Mouse (Mus musculus) retina, adult 2 months (tissue): ENCODE results near the gene Apba1.

ENCODE experiments used
- DNase-seq: peaks from one replicate; pipeline ENCODE4 v3.0.0-alpha.2; 2012; ENCODE audit warnings: low read depth, low spot score

Apba1 gene

GRCm38 (mm10) chr19:23930826-23931225 lies 172.1 kb downstream of the Apba1 start:
- DNase-seq, result no peak

GRCm38 (mm10) chr19:23941422-23941949 lies 182.8 kb downstream of the Apba1 start:
- DNase-seq, result no peak

DNA sequence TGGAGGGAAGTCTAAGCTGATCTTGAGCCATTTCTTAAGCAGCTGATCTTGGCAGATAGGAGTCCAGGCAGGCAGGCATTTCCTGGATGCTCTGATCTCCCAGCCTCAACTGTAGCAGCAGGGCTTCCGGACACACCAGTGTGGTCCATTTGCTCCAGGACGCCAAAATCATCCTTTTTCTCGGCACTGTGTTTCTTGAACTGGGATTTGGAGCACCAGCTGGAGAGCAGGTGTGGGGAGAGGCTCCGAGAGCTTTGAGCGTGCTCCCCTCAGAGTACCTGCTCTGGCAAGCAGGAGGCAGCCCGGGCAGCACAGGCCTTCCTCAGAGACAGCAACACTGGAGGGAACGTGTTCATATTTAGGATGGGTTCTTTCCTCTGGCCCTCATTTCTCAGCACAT lies 184.2 kb downstream of the Apba1 start:
- no peak for DNase-seq

DNA sequence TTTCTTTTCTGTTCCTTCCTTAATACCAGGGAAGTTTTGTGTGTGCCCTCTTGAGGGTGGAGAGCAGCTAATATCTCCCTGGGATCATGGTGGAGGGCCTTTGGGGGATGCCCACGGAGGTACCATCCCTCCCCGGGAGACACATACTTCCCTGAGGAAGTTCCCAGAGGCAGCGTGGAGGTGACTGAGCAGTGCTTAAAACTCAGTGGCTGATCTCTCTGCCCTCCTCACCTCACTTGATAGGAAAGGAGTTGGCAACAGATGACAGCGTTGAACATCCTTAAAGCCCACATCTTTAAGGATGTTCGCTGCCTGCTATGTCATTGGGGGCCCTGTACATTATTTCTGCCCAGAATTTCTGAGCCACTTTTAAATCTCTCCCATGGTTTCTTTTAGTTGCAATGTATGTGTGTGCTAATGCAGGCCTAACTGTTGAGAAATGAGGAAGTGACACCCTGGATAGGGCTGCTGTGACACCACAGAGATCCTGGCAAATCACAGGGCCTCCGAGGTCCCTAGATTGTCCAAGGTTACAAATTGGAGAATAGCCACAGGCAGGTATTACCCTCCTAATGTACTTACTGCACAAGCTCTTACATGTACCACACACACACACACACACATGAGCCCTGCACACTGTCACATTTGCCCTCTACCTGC lies 187.5 kb downstream of the Apba1 start:
- no peak for DNase-seq

DNA sequence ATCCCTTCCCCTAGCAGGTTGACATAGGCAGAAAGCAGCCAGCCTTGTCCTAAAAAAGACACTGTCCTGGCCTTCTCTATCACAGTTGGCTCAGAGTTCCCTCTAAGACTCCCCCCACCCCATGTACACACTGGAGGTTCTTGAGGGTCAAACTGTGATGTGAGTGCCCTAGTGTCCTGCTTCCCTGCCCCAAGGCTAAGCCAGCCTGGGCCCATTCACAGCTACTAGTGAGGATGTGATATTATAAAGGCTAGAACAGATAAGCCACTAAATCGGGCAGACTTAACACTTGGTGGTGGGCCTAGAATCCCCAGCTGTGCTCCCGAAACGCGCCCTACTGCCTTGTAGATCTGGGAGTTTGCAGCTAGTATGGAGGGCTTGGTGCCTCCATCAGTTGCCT lies 188.1 kb downstream of the Apba1 start:
- no peak for DNase-seq

DNA sequence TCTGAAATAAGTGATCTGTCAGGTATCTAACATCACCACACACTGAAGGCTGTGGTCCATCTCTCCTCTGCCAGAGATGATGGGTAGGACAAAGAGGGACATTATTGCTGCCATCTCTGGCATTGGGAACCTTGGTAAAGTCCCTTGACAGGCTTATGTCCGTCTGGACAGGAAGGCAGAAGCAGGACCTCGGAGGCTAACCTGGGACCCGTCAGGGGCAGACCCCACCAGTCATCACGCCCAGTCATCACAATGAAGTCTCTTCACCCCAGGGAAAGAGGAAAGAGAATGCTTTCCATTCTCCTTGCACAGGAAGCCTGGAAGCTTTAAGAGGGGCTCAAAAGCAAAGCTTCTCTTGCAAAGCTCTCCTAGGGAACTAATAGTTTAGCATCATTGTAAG lies 189.2 kb downstream of the Apba1 start:
- DNase-seq, result no peak

GRCm38 (mm10) chr19:23948301-23949000 lies 189.8 kb downstream of the Apba1 start:
- no peak for DNase-seq

GRCm38 (mm10) chr19:23955461-23955860 lies 196.8 kb downstream of the Apba1 start:
- DNase-seq, result no peak

DNA sequence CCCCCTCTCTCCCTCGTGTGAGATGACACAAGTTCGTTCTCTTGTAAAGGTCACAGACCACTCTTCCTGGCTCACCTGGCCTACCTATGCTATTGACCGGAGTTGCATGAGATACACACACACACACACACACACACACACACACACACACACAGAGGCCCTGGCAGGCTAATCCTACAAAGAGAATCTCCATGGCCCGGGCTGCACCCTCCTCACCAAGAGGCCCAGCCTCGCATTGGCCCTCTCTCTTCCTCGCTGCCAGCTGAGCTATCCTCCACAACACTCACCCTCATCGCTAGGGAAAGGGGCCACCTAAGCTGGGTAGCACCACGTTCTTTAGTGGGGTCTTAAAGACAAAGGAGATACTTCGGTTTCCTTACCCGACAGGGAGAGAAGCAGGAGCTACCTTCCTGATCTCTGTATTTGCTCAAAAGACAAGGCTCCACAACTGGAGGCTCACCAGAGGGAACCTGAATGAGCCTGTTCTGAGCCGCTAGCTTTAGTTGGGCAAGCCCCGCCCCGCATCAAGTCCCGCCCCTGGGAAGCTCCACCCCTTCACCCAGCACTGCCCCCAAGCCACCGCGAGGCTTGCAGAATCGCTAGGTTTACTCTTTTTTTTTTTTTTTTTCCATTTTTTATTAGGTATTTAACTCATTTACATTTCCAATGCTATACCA lies 197.8 kb downstream of the Apba1 start:
- DNase-seq, result no peak

DNA sequence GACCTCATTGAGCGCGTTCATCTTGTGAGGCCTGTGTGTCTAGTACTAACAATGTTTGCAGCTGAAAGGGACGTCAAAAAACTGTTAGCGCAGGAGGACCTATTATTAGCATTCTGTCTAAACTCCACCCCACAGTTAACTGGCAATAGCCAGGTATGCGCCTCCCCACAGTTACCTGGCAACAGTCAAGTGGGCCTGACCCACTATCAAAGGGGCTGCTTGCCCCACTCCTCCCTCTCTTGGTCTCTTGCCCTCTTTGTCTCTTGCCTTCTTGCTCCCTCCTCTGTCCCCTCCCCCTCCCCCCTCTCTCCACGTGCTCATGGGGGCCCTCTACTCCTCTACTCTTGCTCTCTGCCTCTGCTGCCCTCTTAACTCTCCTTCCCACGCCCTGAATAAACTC lies 198.9 kb downstream of the Apba1 start:
- no peak for DNase-seq

DNA sequence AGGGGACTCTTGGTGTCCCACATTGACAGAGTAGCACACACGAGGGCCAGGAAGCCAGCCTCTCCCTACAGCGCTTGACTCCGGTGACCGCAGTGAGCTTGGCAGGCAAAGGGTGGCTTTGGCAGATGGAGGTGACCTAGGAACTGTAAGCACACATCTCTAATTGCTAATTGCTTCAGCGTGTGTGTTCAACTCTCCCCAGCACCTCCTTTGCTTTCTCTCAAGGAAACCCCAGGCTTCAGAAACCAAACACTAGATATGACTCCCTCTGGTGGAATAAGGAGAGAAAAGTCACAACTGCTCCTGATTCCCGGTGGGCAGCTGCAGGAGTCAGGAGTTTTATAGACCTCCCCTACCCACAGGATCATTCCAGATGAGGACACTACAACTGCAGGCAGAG lies 200.2 kb downstream of the Apba1 start:
- no peak for DNase-seq

GRCm38 (mm10) chr19:23959870-23960269 lies 201.2 kb downstream of the Apba1 start:
- DNase-seq, result no peak

- no peak for DNase-seq
These were observed 201.6 kb downstream of the Apba1 start for GRCm38 (mm10) chr19:23960275-23960674.

- DNase-seq, result no peak
These were observed 202.3 kb downstream of the Apba1 start for GRCm38 (mm10) chr19:23960831-23961447.

DNA sequence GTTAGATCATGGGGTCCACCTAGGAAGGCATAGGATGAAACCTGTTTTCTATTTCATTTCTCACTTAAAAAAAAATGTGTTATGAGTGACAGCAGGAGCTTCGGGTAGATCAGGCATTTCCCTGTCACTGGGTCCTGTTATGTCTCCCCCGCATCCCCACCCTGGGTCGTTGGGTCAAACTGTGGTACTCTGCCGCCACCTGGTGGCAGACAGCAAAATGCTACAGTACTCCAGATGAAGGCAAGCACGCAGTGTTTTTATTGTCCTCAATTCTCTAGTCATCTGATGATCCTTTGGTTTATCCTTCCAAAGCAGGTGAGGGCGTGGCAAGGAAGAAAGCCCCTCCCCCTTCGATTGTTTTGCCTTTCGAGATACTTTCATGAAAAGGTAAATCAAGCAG lies 202.8 kb downstream of the Apba1 start:
- peak; percentile 58 for DNase-seq

DNA sequence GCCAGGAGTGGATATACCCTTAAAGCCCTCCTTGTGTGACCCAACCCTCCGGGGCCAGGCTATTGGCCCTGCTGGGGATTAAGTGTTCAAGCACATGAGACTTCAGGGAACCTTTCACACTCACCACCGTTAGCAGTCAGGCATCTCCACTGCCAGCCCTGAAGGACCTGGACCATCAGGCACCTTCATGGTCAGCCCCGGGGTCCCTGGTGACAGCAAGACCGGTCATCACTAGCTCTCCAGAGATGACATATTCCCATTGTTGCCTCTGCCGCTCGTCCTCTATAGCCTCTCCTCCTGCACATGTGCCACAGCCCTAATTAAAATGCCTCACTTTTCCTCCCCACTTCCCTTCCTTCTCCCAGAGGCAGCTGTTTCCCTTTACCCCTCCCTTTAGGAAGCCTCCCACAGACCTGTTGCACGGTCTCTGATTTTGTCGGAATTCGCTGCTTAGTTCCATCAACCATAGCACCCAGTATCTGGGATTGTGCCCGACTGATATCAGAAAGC lies 205.8 kb downstream of the Apba1 start:
- DNase-seq, result no peak

GRCm38 (mm10) chr19:23966376-23966775 lies 207.7 kb downstream of the Apba1 start:
- no peak for DNase-seq

DNA sequence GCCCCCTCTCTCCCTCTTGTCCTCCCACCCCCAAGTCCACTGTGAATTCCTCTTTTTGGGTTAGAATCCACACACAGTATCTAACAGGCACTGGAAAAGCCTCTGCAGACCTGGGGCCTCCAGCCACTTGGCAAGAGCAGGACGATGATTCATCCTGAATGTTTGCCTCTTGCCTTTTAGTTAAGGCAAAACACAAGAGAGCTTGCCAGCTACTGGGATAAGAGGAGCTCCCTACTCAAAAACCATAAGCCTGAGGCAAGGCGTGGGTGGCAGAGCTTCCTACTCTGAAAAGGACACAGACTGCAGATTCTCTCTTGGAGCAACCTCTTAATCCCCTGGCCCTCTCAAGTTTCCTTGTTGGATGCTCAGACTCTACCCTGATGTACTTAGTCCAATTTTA lies 208.5 kb downstream of the Apba1 start:
- DNase-seq, result no peak

GRCm38 (mm10) chr19:23968125-23968861 lies 209.6 kb downstream of the Apba1 start:
- DNase-seq, result no peak

DNA sequence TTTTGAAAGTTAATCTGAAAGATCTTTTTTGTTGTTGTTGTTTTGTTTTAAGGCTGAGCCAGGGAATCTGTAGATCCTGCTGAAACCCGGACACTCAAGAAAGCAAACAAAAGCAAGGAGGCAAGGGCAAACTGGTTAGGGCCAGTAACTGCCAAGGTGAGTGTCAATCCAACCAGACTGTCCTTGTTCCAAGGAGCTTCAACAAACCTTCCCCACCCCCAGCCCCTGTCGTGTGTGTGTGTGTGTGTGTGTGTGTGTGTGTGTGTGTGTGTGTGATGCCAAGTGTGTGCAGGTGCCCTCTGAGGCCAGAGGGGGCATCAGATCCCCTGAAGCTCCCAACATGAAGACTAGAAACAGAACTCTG lies 210.2 kb downstream of the Apba1 start:
- DNase-seq, result no peak

DNA sequence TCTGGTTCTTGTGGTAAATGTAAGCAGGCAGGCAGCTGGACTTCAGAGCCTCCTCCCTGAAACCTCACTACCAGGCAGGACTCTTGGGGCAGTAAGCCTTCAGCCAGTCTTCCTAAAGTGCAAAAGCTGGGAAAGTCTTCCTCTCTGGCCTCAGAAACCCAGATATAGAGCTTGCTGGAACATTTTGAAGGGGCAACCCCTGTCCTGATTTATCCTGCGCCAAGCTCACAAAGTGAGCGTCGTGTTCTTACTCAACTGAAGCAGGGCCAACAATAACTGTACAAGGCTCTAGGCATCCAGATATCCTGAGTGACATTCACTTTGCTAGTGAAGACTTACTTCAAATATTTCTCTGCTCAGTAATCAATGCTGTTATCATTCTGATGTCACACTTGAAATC lies 211.7 kb downstream of the Apba1 start:
- DNase-seq, result no peak
